Mouse (Mus musculus): ENCODE data around the gene Dock9.
A peak's percentile ranks its signal among the peaks of the same experiment; 100 is the strongest.

DNA sequence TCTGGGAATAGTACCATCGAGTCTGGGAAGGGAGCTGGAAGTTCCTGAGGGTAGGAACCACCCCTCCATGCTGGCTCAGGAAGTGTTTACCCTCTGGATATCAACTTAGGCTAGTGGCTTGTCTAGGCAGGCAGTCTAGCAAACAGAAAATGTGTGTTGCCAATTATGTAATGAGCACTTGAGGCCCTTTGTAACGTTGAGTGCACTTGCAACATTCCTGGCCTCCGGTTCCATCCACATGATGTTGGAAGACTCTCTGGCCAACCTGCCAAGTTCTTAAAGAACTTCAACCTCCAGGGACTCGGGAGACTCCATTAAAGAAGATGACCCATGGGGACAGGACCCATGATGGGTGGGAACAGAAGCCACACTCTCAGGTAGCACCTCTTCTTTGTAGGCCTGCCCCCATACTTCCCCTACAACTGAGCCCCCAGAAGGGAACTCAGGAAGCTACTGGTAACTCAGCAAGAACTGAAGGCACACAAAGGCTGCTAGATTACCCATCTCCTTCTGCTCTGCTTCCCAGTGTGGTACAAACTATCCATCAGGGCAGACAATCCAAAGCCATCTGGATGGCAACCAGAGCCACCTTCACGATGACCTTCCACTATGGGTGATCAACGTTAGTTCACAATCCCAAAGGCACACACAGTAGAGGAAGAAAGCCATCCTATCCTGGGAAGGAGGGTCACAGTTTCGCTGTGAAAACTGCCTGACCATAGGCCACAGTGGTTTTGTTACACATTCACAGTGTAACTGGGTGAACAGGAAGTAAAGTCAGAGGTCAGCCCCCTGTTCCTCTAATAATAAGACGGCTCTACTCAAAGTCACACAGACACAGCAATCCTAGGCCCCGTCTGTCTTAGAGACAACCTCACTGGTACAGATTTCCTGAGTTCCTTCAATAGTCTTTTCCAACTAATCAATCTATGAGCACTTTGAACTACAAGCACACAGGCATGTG, 77.7 kb downstream of the Dock9 start:
- TF ChIP-seq CTCF (IDR thresholded peaks at IDR 0.05) (no peak), EP300 (IDR thresholded peaks at IDR 0.05; ENCODE audit: insufficient read depth, low read depth, low read length) (peak; percentile 87)
